Mouse (Mus musculus): ENCODE data around the gene Tmc4.
A peak's percentile ranks its signal among the peaks of the same experiment; 100 is the strongest.

The Tmc4 gene

GRCm38 (mm10) chr7:3692382-3692986 is 15.1 kb upstream of the Tmc4 start, which contains the start of gene Tsen34:
Tsen34 (plus strand) TSS chr7:3692863.
- DNase-seq: no peak

- DNase-seq: no peak
Measured at GRCm38 (mm10) chr7:3691919-3692318, 14.6 kb upstream of the Tmc4 start.

GRCm38 (mm10) chr7:3685400-3686187 is 8.2 kb upstream of the Tmc4 start:
- DNase-seq: no peak

GRCm38 (mm10) chr7:3684698-3685097 is 7.3 kb upstream of the Tmc4 start:
- no peak for DNase-seq

- no peak for DNase-seq
Measured at GRCm38 (mm10) chr7:3683908-3684550, 6.7 kb upstream of the Tmc4 start.

GRCm38 (mm10) chr7:3676371-3676770 is 982 bp downstream of the Tmc4 start:
- no peak for DNase-seq

GRCm38 (mm10) chr7:3675228-3675548 is 2.2 kb downstream of the Tmc4 start:
- DNase-seq: no peak

- DNase-seq: peak; percentile 82
Measured at GRCm38 (mm10) chr7:3674507-3675227, 2.7 kb downstream of the Tmc4 start.

GRCm38 (mm10) chr7:3666921-3667391 is 10.4 kb downstream of the Tmc4 start:
- DNase-seq: peak; percentile 16

- DNase-seq: peak; percentile 92
Measured at GRCm38 (mm10) chr7:3665215-3666114, 11.9 kb downstream of the Tmc4 start, which contains the start of gene Leng1. Leng1 (minus strand) TSS chr7:3665840.

- DNase-seq: no peak
Measured at GRCm38 (mm10) chr7:3664524-3665214, 12.7 kb downstream of the Tmc4 start.

GRCm38 (mm10) chr7:3658578-3658977 is 18.8 kb downstream of the Tmc4 start:
- DNase-seq: no peak

GRCm38 (mm10) chr7:3656966-3657365 is 20.4 kb downstream of the Tmc4 start:
- DNase-seq: no peak

GRCm38 (mm10) chr7:3646641-3647040 is 30.7 kb downstream of the Tmc4 start:
- no peak for DNase-seq

- no peak for DNase-seq
Measured at GRCm38 (mm10) chr7:3646188-3646587, 31.2 kb downstream of the Tmc4 start.

GRCm38 (mm10) chr7:3645488-3646025 is 31.8 kb downstream of the Tmc4 start:
- no peak for DNase-seq

GRCm38 (mm10) chr7:3644672-3645487 is 32.5 kb downstream of the Tmc4 start, which contains the start of gene Cnot3:
Cnot3 (plus strand) TSS chr7:3645268.
- peak; percentile 96 for DNase-seq

- DNase-seq: no peak
Measured at GRCm38 (mm10) chr7:3644348-3644671, 33.0 kb downstream of the Tmc4 start.

GRCm38 (mm10) chr7:3643843-3644242 is 33.5 kb downstream of the Tmc4 start:
- no peak for DNase-seq

GRCm38 (mm10) chr7:3643412-3643811 is 33.9 kb downstream of the Tmc4 start:
- DNase-seq: no peak
